Mouse (Mus musculus) ovary, postnatal 14 days (tissue): ENCODE measurements around the gene Slc18a3.

Experiments
- DNase-seq: peaks from one replicate; pipeline ENCODE4 v3.0.0; 2022; ENCODE audit warnings: low spot score

Gene Slc18a3

DNA sequence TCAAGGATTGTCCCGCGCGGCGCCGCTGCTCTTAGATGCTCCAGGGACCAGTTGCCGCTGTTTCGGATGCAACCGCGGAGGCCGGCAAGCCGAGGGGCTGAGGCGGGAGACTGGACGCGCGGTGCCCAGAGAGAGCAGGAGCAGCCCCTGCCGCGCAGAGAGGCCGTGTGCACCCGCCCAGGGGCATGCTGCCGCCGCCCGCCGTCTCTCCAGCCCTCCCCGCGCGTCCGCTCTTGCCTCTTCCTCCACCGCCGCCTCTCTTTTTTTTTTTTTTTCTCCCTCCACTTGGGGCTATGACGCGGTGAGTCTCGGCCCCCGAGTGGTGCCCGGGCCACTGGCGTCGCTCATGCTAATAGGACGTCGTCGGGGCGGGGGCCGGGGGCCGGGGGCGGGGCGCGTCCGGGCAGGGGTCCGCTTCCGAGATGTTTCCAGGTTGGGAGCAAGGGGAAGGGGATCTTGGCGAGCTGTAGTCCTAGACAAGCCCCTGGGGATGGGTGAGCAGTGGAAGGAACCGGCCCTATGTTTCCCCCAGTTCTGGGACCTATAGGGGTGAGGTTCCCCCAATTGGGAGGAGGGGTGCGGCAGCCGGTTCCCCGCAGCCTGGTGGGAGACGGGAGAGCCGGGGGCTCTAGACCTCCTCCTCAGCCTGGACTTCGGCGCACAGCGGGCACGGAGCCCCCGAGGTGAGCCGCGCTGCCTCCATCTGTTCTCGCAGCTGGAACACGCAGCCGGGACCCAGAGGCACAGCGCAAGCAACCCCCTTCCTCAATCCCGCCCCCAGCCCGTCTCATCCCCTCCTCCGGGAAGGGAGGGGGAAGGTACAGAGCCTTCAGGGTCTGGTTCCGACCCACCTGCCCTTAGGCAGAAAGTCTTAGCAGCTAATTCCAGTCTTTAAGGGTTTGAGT, at the start of gene Slc18a3:
Gene Slc18a3 (minus strand): TSS at position 250 of the 905 bp plus-strand sequence.
- DNase-seq = no peak

DNA sequence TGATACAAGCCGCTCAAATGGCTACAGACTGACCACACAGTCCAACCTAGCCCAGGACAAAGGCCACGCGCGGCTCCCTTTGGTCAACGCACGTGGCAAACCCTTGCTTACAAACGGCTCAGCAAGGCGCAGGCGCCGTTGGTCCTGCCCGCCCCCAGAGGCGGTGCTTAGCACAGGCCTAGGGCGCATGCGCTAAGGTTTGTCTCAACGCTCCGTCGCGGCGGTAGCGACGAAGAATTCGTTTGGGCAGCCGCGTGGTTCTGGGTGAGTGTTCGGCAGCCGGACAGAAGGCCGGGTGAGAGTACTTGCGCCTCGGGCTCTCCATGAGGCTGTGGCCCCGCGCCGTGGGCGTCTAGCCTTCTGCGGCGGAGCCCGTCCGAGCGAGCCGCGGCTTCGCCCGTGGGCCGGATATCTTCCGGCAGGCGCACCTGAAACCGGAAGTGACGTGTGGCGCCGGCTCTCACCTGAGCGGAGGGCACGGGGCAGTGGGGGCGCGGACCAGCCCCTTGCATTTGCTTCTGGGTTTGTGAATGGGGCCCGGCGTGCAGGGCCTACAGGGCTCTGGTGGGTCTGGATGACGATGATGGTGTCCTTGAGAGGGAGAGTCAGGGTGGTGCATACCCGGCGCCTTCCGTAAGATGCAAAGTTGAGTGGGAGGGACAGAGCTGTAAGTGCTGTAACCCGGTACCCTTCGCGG, 48.8 kb upstream of the Slc18a3 start, which contains the start of gene Ercc6:
Gene Ercc6 (plus strand): TSS at position 186 of the 697 bp plus-strand sequence.
- DNase-seq = peak; percentile 89

DNA sequence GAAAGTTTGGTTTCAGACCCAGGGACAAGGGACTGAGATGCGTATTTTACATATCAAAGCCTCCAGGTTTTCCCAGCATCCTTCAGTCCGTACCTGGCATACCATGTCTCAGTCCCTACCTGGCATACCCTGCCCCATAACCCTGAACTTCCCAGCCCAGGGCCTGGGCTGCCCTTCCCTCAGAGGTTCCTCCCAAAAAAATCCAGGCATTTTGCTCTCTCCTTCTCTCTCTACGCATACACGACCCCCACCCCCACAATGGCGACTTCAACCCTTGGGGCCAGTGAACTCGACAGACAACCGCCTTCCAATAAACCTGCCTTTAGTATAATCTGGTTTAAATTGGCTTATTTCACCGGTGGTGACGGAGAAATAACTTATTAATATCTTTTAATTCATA, 48.3 kb upstream of the Slc18a3 start:
- no peak for DNase-seq

DNA sequence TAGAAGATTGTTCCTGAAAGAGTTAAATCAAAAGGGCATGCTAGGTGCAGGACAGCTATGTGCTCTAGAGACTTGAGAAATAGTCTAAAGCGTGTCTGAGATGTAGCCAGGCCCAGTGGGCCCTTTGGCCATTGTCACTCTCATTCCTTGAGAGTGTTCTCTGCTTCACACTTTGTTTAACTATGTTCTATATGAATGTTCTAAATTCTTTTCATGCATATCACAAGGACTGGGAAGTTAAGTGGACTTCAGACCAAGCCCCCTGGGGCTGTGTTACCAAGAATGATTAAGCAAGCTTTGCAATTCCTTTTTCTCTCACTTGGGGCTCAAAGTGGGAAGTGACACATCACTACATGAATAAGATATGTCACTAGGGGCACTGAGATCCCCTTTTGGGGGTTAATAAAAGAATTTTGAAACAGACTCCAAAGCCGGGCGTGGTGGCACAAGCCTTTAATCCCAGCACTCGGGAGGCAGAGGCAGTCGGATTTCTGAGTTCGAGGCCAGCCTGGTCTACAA, 44.9 kb upstream of the Slc18a3 start:
- DNase-seq = no peak

DNA sequence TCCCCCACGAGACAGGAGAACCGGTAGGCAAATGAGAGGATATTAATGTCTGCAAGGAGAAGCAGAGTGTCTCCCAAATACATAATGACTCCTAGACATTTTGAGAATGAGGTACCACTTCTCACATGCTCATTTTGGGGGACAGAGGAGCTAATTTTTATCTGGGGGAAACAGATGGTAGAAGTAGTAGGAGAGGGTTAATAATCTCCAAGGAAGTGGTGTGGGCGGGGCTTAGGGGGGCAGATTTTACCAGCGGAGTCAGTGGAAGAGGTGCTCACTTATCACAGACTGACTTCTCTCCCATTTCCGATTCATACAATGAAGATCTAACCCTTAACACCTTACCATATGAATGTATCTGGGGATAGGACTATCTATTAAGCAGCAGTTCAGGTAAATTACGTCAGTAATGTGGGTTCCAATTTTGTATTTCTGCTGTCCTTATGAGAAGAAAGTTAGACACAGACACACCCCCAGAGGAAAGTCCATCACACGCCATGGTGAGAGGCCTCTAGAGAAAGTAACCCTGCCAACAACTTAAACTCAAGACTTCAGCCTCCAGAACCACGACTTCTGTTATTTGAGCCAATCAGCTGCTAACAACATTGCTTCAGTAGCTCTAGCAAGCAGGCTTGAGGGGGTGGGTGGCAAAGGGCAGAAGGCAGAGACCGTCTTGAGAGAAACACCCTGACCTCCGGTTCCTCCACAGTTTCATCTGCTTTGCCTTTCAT, 43.6 kb upstream of the Slc18a3 start:
- no peak for DNase-seq

DNA sequence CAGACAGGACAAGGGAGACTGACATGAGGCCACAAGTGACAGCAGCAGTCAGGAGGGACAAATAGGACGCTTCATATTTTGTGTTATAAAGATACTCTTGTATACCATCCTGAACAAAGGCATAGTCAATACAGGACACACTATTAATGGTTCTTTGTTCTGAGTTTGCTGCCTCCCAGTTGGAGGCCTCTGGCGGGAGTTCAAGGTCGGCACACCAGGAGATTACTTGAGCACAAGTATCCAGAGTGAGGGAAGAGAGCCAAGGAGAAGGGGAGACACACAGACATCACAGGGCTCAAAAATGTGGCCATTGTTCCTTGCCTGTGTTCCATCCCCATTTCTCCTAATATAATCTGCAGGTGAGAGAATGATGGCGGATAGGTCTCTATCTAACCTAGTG, 42.6 kb upstream of the Slc18a3 start:
- DNase-seq = no peak

DNA sequence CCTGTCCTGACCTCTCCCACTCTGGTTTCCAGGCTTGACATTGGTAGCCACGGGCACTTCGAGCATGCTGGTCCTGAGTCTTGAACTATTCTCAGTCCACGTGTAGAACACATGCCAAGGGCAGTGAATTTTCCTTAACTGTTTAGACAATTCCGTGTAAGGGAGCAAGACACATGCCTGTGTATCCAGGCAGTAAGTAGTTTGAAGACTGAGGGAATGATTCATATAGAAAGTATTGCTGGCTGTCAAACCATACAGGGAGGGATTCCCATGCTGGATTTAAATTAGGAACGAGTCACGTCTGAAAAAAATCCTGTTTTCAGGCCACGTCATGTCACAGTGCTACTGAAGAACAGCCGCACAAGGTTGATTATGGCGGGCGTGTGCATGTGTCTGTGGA, 41.7 kb upstream of the Slc18a3 start:
- no peak for DNase-seq

DNA sequence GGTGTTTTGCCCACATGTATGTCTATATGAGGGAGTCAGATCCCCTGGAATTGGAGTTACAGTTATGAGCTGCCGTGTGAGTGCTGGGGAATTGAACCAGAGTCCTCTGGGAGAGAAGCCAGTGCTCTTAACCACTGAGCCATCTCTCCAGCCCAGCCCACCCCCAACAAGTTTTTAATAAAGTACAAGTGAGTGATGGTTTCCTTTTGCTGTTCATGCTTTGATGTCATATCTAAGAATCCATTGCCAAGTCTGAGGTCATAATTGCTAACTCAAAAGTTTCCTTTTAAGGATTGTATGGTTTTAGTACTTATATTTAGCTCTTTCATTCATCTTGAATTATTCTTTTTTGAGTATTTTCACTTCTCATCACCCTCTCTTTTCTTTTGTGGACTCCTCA, 39.2 kb upstream of the Slc18a3 start:
- DNase-seq = no peak

DNA sequence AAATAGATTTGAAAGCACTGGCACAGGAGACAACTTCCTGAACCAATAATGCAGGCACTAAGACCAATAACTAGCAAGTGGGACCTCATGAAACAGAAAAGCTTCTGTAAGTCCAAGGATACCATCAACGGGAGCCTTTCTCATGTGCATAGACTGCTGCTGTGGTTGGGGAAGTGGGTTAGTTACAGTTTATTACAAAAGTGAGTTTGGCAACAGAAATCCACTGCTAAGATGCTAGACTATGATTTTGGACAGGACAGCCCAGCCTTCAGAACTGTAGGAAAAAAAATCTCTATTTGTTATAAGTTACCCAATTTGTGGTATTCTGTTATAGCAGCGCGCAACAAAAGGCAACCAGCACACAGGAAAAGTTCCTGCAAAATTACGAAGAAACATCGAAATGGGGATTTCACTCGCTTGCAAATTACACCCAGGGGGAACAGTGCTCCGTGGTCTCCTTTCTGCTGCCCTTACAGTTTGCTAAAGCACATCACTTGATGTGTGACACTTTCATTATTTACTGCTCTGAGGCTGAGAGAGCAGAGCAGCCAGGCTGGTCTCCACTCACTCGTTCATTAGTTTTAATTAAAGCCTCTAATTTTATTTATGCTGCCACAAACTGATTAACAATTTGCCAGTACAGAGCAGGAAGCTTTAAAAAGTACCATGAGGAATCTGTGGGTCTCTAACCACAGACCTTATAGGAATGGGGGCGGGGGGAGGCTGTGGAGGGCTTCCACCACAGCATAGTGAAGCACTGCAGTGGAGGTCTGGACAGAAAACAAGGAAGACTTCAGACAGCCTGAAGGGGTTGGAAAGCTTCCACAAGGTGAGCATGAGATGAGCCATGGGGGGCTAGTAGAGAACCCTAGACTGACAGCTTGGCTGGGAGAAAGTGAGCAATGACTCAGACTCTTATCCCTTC, 38.4 kb upstream of the Slc18a3 start:
- no peak for DNase-seq

DNA sequence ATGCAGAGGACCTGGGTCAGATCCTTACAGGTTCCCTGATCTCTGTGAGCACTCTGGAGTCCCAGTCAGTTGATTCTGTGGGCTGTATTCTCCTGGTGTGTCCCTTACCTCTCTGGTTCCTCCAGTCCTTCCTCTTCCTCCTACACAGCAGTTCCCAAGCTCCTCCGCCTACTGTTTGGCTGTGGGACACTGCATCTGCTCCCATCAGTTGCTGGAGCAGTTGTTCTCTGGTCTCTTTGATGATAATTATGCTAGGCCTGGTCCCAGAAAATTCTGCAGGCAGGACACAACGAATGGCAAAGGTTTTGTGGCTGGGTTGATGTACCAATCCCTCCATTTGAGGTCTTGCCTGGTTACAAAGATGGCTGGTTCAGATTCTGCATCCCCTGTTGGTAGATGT, 36.7 kb upstream of the Slc18a3 start:
- no peak for DNase-seq

DNA sequence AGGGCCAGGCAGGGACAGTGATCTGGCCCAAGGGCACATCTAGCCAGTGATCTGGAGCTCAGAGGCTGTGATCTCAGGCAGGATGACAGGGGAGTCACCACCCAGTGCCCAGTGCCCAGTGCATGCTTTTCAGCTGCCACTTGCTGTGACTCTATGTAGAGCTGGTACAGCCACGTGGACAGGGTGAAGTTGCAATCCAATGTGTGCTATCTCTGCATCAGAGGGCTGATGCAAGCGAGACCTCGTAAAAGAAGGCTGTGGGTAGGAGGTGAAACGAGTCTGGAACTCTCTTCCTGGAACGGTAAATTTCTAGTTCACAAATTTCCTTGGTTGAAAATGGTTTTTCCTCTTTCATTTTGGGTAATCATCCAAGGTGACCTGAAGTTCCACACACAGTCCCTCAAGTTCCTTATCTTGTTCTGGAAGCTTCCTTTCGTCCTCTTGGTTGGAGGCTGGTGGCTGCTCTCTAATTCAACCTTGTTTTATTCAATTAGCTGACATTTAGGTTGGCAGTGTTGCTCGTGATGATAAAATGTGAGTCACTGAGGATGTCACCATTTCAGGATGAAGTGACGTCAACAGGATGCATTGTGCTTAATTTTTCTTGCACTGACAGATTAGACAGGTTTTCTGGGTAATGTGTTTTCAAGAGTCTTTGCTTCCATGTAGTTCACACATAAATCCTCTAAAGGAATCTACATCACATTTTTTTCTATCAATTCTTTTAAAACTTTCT, 31.6 kb upstream of the Slc18a3 start:
- no peak for DNase-seq

DNA sequence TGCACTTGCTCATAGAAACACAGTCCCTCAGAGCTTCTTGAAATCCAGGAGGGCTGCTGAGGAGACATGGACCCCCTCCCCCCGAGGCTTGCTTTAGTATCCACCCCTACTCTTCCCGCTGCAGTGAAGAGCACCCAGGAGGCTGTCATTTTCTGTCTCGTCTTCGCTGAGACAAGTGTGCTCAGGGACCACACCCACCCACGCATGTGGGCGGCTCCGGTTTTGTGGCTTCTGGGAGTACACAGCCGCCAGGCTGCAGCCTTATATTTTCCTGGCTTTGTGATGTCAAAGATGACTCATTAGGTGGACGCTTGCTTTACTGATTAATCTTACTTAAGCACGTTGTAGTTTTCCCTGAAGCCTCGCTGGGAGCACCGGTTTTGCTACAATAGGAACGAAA, 27.9 kb upstream of the Slc18a3 start:
- DNase-seq = no peak

DNA sequence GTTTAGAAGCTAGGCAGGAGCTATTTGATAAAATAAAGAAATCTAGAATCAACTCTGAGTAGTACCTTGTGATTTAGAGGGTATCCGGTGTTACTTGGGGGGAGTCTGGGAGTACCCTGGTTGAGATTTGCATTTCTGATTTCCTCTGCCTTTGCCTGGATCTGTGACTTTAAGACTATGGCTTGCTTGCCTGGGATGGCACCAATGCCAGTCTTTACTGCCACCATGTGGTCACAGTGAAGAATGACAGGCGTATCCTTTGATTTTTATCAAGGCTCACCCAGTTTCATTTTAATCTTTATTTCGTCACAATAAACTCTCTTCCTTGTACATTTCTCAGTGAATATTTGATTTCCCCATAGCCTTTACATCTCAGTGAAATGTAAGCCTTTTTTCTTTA, 17.4 kb upstream of the Slc18a3 start:
- peak; percentile 7 for DNase-seq

DNA sequence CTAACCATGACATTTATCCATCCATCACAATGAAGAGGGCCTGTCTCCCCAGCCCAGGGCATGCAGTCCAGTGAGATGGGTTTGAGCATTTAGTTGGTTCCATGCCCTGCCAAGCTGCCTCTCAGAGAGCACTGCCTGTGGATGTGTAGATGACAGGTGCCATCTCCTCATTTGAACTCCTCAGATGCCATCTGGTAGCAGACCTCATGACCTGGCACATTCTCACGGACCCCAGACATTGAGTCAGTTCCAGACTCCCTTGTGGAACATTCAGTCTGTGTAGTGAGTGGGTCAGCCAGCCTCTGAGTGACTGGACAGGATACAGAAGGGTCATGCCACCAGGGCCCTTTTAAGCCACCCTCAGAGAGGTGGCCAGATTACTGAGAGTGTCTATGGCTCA, 12.9 kb upstream of the Slc18a3 start:
- no peak for DNase-seq

DNA sequence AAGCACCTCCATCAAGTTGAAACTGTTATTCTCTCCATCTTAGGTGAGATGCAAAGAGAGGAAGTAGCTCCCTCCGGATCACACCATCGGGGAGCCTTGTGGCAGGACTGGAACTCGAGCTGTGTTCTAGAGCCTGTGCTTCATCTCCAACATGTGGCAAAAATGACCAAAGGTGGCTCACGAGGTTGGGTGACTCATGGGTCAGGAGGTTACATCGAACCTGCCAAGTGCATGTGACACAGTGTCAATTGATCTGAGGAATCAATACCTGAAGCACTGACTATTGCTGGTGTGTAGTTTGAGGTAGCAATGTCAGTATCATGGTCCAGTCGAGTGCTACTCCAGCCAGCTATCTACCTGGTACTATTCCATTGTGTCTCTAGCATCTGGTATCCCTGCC, 11.9 kb upstream of the Slc18a3 start:
- no peak for DNase-seq

DNA sequence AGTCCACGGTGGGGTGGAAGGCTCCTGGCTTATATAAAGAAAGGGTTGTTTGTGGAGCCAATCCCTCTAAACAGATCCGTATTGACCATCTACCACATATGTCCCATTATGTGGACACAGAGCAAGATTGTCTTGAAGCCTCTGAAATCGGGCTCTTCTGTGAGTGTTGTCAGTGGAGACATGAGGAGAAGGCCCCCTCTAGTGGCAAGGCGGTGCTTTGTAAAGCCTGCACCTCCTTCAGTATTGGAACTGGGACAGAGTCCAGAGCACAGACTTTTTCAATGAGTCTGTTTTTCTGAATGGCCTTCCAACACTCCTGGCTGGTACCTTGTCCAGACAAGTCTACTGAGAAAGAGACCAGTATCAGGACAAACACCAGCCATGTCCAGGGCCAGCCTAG, 8.3 kb upstream of the Slc18a3 start:
- DNase-seq = peak; percentile 24

DNA sequence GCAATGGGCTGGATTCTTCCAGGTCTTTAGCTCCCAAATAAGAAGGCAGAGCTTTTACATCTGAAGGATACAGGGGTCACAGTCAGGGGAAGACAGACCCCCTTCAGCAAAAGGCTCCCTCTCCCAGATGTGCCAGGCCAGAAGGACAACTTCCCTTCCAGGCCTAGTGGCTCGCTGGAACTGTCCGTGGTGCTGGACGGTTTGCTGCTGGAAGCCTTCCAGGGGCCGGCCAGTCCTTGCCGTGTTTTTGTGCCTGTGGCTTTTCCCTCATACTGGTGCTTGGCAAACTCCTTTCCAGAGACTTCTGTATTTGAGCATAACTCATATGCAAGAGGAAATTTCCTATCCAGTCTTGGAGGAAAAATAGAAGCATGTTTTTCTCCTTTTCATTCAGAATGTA, 3.0 kb upstream of the Slc18a3 start:
- DNase-seq = peak; percentile 68

DNA sequence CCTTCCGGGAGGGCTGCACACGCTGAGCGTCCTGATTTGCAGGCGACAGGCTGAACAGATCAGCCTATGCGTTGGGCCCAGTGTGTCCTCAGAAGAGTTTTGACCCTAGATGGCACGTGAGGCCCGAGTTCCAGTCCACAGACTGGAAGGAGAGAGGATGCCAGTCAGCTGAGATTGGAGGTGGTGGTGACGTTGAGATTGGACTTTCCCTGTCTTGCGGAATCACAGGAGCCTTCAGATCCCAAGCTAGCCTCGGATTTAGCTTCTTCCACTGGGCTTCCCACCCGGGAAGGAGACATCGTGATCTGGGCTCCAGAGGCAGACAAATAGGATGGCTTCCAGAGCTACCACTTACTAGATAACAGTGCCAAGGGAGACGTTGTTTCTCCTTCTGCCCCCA, 1.2 kb upstream of the Slc18a3 start, which contains the start of gene Chat:
Gene Chat (minus strand): TSS at position 101 of the 400 bp plus-strand sequence.
- no peak for DNase-seq

DNA sequence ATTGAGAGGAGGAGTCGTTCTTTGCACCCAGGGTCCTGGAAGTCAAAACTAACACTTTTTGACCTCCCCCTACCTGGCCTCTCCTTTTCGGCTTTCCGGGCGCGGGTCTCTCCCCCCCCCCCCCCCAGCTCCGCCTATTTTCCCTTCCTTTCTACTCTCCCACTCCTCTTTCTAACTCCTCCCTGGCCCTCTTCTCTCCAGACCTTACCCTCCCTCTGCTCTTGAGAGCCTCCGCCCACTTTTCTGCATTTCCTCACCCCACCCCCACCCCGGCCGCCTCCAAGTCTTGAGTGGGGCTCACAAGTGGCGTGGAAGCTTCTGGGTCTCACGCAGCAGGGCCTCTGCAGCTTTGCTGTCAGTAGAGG, 838 bp upstream of the Slc18a3 start:
- no peak for DNase-seq

DNA sequence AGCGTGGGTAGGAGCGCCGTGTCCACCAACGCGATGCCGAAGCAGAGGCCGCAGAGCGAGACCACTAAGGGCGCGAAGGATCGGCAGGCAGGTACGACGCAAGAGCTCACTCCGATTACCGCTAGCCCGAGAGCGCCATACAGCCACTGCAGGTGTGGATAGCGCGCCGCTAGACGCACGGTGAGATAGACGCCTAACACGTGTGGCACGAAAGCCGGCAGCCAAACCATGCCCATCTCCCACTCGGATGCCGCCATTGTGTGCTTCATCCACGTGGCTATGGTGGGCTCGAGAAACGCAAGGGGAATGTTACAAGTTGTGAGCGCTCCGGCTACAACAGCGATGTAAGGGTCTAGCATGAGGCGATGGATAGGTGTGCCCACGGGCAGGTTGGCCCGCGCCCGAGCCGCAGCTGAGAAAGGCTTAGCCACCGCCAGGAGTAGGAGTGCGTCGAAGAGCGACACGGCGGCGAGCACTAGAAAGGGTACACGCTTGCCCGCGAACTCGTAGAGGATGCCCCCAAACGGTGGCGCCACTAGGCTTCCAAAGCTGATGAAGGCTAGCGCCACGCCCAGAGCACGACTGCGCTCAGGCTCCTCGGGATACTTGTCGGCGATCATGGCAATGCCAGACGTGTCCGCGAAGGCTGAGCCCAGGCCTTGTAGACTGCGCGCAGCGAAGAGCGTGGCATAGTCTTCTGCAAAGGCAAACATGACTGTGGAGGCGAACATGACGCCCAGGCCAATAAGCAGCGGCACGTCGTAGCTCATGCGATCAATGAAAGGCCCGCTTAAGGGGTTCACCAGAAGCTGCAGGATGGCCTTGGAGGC, 1.2 kb downstream of the Slc18a3 start:
- no peak for DNase-seq
